Mouse (Mus musculus) midbrain, postnatal 0 days (tissue): ENCODE measurements around the gene Gabrd. TPM values are rescaled to one million over a fixed set of nuclear protein-coding genes. Genes with fewer than 3 reads are reported as not detected.
"Not testable (repeated sequence)": the region's sequence is repeated elsewhere in the genome, so short reads cannot be mapped to it uniquely, and the experiment has no call there.

ENCODE experiments used
- ATAC-seq: fragments of 200-750 bp; cut with Nextera tagmentation; 2 replicates; pipeline ENCODE4 v1.8.0; 2017; ENCODE audit warnings: moderate number of reproducible peaks, mild to moderate bottlenecking, moderate TSS enrichment, moderate library complexity; ENCODE audit not compliant: low FRiP score
- DNase-seq: peaks from one replicate; pipeline ENCODE4 v3.0.0-alpha.2; 2015; ENCODE audit warnings: low spot score
- H3K27ac ChIP-seq: fragments of 300-500 bp; sonication (generic); 2 replicates; pipeline ENCODE4 v1.5.1; 2014; ENCODE audit warnings: low read depth, mild to moderate bottlenecking, low read length, mixed read lengths
- H3K27me3 ChIP-seq: fragments of 300-500 bp; sonication (generic); 2 replicates; pipeline ENCODE4 v1.6.1; 2014; ENCODE audit warnings: low read length, control low read depth, mixed read lengths; ENCODE audit not compliant: insufficient read depth
- H3K36me3 ChIP-seq: fragments of 300-500 bp; sonication (generic); 2 replicates; pipeline ENCODE4 v1.6.1; 2014; ENCODE audit warnings: low read length, control low read depth, mixed read lengths; ENCODE audit not compliant: insufficient read depth
- H3K4me1 ChIP-seq: fragments of 300-500 bp; sonication (generic); 2 replicates; pipeline ENCODE4 v1.6.1; 2014; ENCODE audit warnings: mild to moderate bottlenecking, control low read depth, antibody characterized with exemption, low read length, mixed read lengths; ENCODE audit not compliant: insufficient read depth
- H3K4me2 ChIP-seq: fragments of 300-500 bp; sonication (generic); 2 replicates; pipeline ENCODE4 v1.6.1; 2014; ENCODE audit warnings: low read depth, mild to moderate bottlenecking, low read length, mixed read lengths; ENCODE audit not compliant: poor library complexity, severe bottlenecking
- H3K4me3 ChIP-seq: fragments of 300-500 bp; sonication (generic); 2 replicates; pipeline ENCODE4 v1.5.1; 2014; ENCODE audit warnings: low read depth, mild to moderate bottlenecking, low read length, moderate library complexity
- H3K9ac ChIP-seq: fragments of 300-500 bp; sonication (generic); replicated peaks from 2 replicates; pipeline ENCODE4 v1.6.1; 2014; ENCODE audit warnings: mild to moderate bottlenecking, low read length, moderate library complexity, mixed read lengths; ENCODE audit not compliant: poor library complexity, severe bottlenecking
- H3K9me3 ChIP-seq: fragments of 300-500 bp; sonication (generic); 2 replicates; pipeline ENCODE4 v1.6.1; 2016; ENCODE audit warnings: low read length, control low read depth
- CTCF ChIP-seq: IDR thresholded peaks from 2 replicates; pipeline ENCODE4 v1.5.1; 2016; ENCODE audit warnings: antibody characterized with exemption, mild to moderate bottlenecking
- WGBS: fragments of 180-500 bp; shearing (Covaris S2); extraction: QIAGEN DNeasy Blood & Tissue Kit; methylation state at CpG from one replicate; pipeline ENCODE4 v1.1.7; 2014; 5-methylcytosine and 5-hydroxymethylcytosine counted together
- polyA plus RNA-seq: library from polyadenylated mRNA; unstranded; fragments of >200 nt; fragmentation: Nextera tagmentation; extraction: Ambion mirVana; gene quantifications from 2 replicates; pipeline ENCODE4 v1.2.1, GENCODE M21; 2015
- total RNA-seq: library from RNA; depleted of rRNA; stranded (reverse); fragments of >200 nt; gene quantifications from 2 replicates; pipeline ENCODE4 v1.2.3, GENCODE M21; 2014

Gene Gabrd
- total and polyA plus RNA-seq, 2 experiments from 2014 or later: 0.11 to 0.36 TPM

DNA sequence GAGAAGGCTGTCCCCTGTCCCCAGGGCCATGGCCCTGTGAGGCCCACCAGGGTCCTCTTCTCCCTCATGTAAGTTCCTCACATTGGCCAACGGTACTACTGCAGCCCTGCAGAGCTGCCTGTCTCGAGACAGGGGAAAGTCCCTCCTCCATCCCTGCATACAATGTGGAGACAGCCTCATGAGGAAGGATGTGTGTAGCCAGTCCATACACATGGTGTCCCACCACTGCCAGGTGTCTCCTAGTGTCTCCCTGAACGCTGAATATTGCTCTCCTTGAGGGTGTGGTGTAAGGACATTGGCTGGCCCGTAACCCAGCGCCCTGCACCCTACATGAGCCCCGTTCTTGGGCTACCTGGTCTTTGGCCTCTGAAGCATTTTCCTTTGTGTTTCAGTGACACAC is 28.4 kb upstream of the Gabrd start:
- 94% methylated on average over 6 of the region's 6 CpGs for WGBS
- Histone ChIP-seq H3K27ac (no peak overlapping the region), H3K4me2 (no peak overlapping the region), H3K36me3 (no peaks in the 10 kb centered on the region), H3K9ac (no peak overlapping the region), H3K27me3 (no peaks in the 10 kb centered on the region), H3K9me3 (no peaks in the 10 kb centered on the region), H3K4me3 (no peak overlapping the region), H3K4me1 (no peaks in the 10 kb centered on the region)
- DNase-seq (no peak), ATAC-seq (no peak)
- TF ChIP-seq CTCF: no peak

- WGBS: 91% methylated on average over 5 of the region's 5 CpGs
- no peak overlapping the region for H3K4me2 ChIP-seq
- H3K27me3 ChIP-seq: no peaks in the 10 kb centered on the region
- H3K27ac ChIP-seq: no peak overlapping the region
- DNase-seq: no peak
- H3K36me3 ChIP-seq: no peaks in the 10 kb centered on the region
- no peak for ATAC-seq
- no peaks in the 10 kb centered on the region for H3K4me1 ChIP-seq
- no peak overlapping the region for H3K9ac ChIP-seq
- no peak overlapping the region for H3K4me3 ChIP-seq
- no peak for TF ChIP-seq CTCF
- H3K9me3 ChIP-seq: no peaks in the 10 kb centered on the region
Observed at GRCm38 (mm10) chr4:155423988-155424387, 26.1 kb upstream of the Gabrd start.

DNA sequence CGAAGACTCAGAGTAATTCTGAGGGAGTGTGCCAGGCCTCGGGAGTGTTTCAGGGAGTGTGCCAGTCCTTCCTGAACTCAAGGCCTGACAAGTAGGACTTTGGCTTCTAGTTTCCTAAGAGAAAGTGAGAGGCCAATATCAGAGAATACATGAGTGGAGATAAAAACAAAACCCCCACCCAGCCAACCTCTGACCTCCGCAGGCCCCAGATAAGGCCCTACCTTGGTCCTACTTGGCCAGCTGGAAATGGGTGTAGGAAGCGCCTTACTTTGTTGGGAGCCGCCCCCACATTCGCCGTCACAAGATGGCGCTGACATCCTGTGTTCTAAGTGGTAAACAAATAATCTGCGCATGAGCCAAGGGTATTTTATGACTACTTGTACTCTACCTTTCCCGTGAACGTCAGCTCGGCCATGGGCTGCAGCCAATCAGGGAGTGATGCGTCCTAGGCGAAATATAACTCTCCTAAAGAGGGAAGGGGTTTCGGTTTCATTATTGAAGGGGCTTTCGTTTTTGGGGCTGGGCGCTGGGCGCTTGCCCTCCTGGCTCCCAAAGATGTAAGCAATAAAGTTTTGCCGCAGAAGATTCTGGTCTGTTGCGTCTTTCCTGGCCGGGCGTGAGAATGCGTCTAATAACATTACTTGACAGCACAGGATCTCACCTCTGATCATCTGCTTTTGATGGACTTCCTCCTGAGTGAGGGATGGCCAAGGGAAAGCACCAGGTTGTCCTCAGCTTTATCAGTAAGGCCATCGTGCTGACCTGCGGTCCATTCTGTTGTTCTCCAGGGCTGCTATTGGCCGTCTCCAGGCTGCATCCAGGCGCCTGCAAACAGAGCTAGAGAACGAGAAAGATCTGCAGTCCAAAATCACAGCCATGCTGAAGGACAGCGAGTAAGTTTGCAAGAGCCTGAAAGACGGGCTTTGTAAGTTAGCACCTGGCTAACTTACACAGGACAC is 23.8 kb upstream of the Gabrd start:
- 83% methylated on average over 20 of the region's 30 CpGs for WGBS
- not testable (repeated sequence) for H3K36me3 ChIP-seq, H3K9ac ChIP-seq, H3K4me1 ChIP-seq, ATAC-seq, H3K9me3 ChIP-seq, H3K4me2 ChIP-seq, H3K27ac ChIP-seq, H3K27me3 ChIP-seq, DNase-seq, H3K4me3 ChIP-seq

DNA sequence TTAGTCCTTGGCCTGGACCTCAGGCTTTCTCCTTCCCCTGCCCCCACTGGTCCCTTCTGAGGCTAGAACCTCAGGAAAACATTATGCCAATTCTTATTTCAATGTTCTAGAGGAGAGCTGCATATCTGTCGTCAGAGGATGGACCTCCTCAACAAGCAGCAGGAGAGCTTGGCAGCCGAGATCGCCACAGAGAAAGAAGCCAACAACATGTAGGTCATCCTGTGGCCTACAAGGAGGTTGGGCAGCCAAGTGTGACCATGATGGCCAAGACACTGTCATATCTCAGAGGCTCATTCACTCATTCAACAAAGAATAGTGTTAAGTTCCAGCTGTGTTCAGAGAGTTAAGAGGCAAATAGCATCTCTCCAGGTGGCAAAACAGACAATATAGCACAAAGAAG is 22.2 kb upstream of the Gabrd start:
- Histone ChIP-seq H3K36me3 (no peaks in the 10 kb centered on the region), H3K4me2 (no peak overlapping the region), H3K27me3 (no peaks in the 10 kb centered on the region), H3K9me3 (no peaks in the 10 kb centered on the region), H3K4me1 (no peaks in the 10 kb centered on the region), H3K27ac (no peak overlapping the region), H3K9ac (no peak overlapping the region), H3K4me3 (no peak overlapping the region)
- WGBS: 77% methylated on average over 3 of the region's 3 CpGs
- no peak for DNase-seq
- no peak for TF ChIP-seq CTCF
- no peak for ATAC-seq

DNA sequence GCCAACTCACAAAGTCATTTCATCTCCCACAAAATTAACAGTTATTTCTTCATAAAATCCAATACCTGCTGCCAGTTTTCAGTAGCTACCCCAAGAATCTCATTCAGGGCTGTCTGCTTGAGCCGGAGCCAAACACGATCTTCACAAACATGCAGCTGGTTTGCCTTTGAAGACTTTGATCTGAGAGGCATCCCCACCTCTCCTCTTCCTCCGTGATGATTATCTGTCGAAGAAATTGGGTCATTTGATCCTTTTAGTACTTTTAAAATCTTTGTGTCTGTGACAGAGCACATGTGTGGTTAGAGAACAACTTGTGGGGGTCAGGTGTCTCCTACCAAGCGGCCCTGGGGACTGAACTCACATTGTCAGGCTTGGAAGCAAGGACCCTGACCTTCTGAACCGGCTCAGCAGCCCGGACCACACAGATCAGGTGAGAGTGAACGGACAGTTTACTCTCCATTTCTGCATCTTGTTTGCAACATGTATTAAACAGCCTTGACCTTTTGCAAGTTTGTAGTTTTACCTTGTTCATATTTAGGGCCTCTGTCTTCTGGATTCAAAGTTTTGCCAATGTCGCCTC is 16.8 kb upstream of the Gabrd start:
- H3K4me2 ChIP-seq: no peak overlapping the region
- no peak for ATAC-seq
- DNase-seq: no peak
- H3K36me3 ChIP-seq: no peaks in the 10 kb centered on the region
- H3K4me3 ChIP-seq: no peak overlapping the region
- no peak for TF ChIP-seq CTCF
- WGBS: 81% methylated on average over 9 of the region's 9 CpGs
- H3K4me1 ChIP-seq: no peaks in the 10 kb centered on the region
- H3K9me3 ChIP-seq: no peaks in the 10 kb centered on the region
- H3K9ac ChIP-seq: no peak overlapping the region
- no peaks in the 10 kb centered on the region for H3K27me3 ChIP-seq
- no peak overlapping the region for H3K27ac ChIP-seq

DNA sequence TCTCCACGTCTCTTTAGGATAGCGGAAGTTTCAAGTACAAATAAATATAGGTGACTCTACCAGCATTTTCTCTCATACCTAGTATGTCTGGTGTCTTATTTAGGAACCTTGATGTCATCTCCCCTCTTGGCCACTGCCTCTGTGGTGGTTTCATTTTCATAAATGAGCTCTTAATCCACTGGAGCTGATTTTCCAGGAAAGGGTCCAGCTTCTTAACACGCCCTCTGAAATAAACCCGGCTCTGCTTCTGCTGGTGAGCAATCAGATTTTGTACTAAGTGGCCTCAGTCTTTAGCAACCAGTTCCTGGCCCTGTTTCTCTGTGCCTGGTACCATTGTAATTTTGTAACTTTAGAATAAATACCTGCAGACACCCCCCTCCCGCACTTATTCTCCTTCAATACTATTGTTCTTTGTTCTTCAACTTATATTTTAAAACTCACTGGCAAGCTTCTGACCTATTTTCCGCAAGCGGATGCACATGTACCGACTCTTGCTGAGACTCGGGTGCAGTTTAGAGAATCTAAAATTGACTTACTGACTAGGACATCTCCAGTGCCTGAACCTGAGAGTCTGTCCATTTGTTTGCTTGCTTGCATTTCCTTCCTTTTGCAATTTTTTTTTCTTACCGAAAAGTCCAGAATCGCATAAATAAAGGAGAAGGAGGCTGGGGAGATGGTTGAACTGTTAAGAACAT is 15.9 kb upstream of the Gabrd start:
- H3K4me1 ChIP-seq: no peaks in the 10 kb centered on the region
- TF ChIP-seq CTCF: no peak
- H3K36me3 ChIP-seq: no peaks in the 10 kb centered on the region
- H3K27ac ChIP-seq: no peak overlapping the region
- H3K27me3 ChIP-seq: no peaks in the 10 kb centered on the region
- no peak overlapping the region for H3K4me2 ChIP-seq
- WGBS: 92% methylated on average over 11 of the region's 11 CpGs
- ATAC-seq: no peak
- H3K9me3 ChIP-seq: no peaks in the 10 kb centered on the region
- no peak overlapping the region for H3K9ac ChIP-seq
- DNase-seq: no peak
- no peak overlapping the region for H3K4me3 ChIP-seq
